Mouse (Mus musculus) ovary, postnatal 10 days (tissue): ENCODE results near the gene Usp6nl.
A peak's percentile ranks its signal among the peaks of the same experiment; 100 is the strongest.

ENCODE experiments used
- DNase-seq: peaks from one replicate; pipeline ENCODE4 v3.0.0; 2022; ENCODE audit warnings: low spot score

Usp6nl gene

DNA sequence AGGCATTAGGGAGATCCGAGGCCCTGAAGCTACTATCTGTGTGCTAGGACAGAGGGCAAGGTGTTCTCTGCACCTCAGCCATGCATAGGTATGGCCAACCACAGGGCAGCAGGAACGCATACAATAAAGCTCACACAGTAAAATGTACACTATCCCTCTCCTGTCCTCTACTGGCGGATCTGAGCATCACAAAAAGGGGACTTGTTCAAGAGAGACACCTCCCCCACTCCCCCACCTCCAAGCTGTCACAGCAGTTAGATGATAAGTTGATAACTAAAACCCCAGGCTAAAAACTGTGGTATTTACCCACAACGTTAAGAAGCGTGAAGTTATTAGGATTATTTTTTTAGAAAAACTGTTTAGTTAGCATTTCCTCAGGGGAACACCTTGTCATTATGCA lies 151.4 kb downstream of the Usp6nl start:
- DNase-seq: no peak

GRCm38 (mm10) chr2:6477884-6478283 lies 155.4 kb downstream of the Usp6nl start:
- DNase-seq: no peak

- no peak for DNase-seq
These were observed 156.0 kb downstream of the Usp6nl start for GRCm38 (mm10) chr2:6478361-6478965.

DNA sequence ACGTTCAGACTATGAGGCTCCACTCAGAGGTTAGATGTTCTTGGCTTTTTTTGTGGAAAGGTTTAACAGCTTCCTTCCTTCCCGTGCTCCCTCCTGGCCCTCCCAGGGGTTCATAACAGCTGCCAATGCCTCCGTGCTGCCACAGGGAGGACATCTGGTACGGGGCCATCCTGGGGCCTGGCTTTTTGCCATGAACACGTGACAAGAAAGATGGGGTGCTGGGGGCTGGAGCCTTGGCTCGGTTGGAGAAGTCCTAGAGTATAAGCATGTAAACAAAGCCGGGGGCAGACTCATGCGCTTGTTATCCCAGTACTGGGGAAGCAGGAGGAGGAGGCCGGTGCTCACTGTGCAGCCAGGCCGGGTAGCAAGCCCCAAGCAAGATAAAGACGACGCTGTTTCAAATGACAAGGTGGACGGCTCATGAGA lies 156.5 kb downstream of the Usp6nl start:
- DNase-seq: peak; percentile 29

DNA sequence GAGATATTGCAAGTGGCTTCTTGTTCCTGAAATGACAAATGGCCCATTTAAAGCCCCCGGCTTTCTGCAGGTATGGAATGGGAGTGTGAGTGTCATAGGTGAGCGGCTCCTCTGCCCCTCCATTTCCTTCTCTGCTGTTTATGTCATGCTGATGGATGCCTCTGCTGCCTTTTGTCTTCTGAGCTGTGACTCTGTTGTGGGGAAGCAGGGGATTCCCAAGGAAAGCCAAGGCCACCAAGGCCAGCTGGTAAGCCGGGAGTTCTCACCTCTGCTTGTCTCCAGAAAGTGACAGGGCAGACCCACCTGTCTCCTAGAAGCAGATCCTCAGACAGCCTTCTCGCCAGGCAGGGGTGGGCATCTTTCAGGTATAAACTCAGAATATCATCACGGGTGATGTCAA lies 157.2 kb downstream of the Usp6nl start:
- DNase-seq: no peak

DNA sequence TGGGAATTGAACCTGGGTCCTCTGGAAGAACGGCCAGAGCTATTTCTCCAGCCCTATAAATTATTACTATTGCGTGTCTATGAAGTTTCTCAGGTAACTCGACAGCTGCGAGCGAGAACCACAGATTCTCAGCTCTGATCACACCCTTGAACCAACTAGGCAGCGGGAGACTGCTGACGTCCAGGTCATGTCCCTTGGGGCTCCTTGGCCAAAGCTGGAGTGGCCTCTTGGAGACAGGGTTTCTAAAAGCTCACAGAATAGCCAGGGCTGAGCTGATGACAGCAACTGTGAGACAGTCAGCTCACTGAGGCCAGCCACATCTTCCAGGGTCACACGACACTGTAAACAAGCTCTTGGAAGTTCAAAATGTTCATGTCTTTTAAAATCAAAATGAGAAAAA lies 159.5 kb downstream of the Usp6nl start:
- no peak for DNase-seq

DNA sequence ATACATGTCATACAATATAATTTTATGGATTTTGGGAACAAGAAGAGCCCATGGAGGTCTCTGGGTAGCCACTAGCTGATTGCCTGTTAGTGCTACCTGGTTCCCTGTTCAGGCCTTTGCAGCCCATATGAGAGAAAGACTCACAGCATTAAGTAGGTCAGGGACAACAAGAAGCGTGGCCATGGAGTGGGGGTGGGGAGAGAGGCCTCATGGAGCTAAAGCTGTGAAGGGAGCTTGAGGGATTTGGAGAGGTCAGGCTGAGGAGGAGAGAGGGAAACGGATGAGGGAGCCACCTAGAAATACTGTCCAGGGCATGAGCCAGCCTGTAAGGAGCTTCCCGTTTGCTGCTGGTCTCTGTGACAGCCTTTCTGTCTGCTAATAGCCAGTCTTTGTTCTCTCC lies 159.9 kb downstream of the Usp6nl start:
- no peak for DNase-seq

DNA sequence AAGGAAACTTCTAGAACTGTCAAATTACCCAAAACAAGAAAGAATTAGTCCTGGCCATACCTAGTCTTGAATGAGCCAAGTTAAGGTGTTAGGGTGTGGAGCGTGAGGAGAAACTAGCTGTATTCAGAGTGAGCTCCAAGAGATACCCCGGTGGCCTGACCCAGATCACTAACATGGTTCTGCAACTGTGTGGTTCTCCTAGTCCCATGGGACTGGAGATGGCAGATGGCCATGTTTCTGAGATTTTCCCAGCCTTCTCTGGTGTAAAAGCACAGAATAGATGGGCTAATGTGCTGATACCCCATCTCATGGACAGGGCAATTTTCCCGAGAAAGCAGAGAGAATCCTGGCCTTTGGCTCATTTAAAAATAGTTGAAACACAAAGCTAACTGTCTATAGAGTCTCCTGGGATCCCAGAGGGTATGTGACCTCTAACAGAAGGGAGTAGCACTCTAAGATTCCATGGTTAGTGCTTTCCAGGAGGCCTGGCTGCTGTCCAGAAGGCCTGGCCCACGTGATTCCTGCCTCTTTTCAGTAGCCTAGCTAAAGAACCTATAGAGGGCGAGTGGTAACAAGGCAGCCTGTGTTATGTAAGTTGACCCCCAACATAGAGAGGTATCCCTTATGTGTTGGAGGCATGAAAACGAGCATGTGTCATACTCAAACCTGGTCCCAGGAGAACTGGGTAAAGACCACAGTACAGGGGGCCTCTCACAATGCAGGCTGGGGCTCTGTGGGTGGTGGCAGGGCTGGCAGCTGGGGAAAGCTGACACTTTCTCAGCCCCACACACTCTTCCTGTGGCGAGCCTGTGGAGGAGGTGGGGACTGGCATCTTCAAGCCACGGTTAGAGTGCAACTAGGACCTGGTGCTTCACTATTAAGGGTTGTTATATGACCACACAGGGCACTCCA lies 160.9 kb downstream of the Usp6nl start:
- DNase-seq: no peak

DNA sequence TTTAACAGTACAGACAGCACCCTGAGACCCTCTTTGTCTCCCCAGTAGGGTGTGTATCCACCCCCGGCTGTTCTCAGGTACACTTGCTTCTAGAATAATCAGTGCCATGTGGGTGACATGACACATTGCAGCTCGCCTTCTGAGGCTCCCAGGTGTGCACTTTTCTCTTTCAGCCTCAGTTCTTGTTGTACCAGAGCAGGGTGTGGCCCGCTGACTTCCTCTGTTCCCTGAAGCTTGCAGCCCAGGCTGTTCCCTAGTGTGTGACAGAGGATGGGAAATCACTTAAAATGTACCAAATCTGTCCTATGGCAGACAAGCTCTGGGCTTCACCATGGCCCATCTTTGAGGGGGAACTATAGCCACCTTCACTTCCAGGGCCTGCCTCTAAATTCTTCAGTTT lies 161.7 kb downstream of the Usp6nl start:
- DNase-seq: no peak

- DNase-seq: no peak
These were observed 165.4 kb downstream of the Usp6nl start for GRCm38 (mm10) chr2:6487566-6488488.

DNA sequence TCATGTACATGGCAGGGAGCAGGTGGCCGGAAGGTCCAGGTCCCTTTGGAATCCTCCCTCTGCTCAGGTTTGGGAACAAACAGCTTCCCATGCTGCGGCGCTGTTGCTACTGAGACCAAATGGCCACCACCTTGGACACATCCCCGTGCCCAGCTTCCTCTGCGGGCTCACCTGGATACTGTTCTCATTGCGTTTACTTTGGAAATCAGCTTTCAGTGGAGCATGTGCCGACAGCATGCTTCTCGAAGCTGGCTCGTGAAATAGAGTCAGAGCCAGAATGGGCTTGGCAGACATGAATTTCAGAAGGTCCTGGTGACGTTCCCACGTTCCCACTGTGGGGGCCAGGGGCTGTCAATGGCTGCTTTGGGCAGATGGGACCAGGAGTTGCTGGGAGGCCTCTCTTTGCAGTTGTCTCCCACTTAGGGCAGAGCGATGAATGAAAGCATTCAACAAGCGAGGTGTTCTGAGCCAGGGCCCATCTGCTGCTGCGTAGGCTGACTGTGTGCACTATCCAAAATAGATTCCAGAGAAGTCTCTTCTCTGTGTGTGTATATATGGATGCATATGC lies 166.1 kb downstream of the Usp6nl start:
- DNase-seq: no peak

DNA sequence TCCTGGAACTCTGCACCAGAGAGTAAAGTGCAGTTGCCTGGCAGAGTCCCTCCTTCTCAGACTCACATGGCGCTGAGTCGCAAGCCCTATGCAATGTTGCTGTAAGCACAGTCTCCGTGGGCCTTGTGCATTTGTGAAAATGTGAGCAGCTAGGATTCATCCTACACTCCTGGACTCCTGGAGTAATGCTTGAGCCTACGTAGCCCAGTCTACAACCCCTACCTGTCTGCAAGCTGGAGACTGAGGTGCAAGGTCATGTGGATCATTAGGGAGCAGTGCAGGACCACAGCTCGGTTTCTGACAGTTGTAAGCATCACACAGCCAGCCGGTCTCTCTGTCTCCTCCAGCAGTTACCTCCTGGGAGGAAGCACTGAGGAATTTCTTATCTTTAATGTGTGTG lies 167.6 kb downstream of the Usp6nl start:
- DNase-seq: no peak

GRCm38 (mm10) chr2:6490870-6491269 lies 168.4 kb downstream of the Usp6nl start:
- no peak for DNase-seq

DNA sequence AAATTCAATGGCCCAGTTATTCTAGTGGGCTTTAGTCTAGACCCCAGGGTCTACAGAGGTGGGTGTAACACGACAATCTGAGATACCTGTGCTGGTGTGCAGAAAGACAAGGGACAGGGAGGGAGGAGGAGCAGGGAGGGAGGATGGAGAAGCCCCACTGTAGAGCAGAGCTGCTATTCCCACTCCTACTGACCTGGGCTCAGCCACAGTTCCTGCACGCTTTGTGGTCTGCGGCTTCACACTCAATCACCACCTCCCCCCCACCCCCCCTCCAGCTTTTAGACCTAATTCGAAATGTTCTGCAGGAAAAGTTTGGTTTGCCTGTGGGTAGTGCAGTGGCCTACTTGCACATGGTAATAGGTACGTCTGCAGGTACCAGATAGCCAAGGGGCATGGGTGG lies 171.4 kb downstream of the Usp6nl start:
- DNase-seq: no peak
